Mouse (Mus musculus) CH12.LX (cell line): Measurements from ENCODE around the gene Atp8a2. TPM values are rescaled to one million over a fixed set of nuclear protein-coding genes. Genes with fewer than 3 reads are reported as not detected.

Experiments
- DNase-seq: peaks from one replicate; pipeline ENCODE4 v3.0.0-alpha.2; 2013; ENCODE audit errors: extremely low read depth
- H3K27ac ChIP-seq: 2 replicates; pipeline ENCODE4 v1.5.1; 2012; ENCODE audit warnings: low read depth, mild to moderate bottlenecking, control low read depth, moderate library complexity; ENCODE audit not compliant: insufficient read depth
- H3K27me3 ChIP-seq: replicated peaks from 2 replicates; pipeline ENCODE3; 2012; ENCODE audit warnings: inconsistent platforms
- H3K36me3 ChIP-seq, 2 experiments: replicated peaks in 1 of 2; 2 replicates each; pipeline versions ENCODE3 to v1.6.1; 2012; ENCODE audit warnings: inconsistent platforms in 1 of 2, low read length in 1 of 2, mild to moderate bottlenecking in 1 of 2, mixed read lengths in 1 of 2, moderate library complexity in 1 of 2; ENCODE audit not compliant: control insufficient read depth in 1 of 2, insufficient read depth in 1 of 2
- H3K4me1 ChIP-seq, 2 experiments: 2 replicates each; pipeline ENCODE4 v1.6.1; 2012; ENCODE audit warnings: inconsistent platforms in 1 of 2, moderate library complexity in 1 of 2; ENCODE audit not compliant: insufficient read depth in 2 of 2, control insufficient read depth in 1 of 2
- H3K4me2 ChIP-seq: 2 replicates; pipeline ENCODE4 v1.6.1; 2012; ENCODE audit warnings: low read depth, mild to moderate bottlenecking, control low read depth; ENCODE audit not compliant: poor library complexity, insufficient read depth, severe bottlenecking
- H3K4me3 ChIP-seq, 3 experiments: fragments of 150-350 bp in 1 of 3; sonication (generic) in 1 of 3; replicated peaks in 1 of 3; 2 replicates each; pipeline versions ENCODE3 to v1.5.1; 2011 to 2012; ENCODE audit warnings: low read depth in 2 of 3, low read length in 2 of 3, mild to moderate bottlenecking in 2 of 3, moderate library complexity in 2 of 3, control low read depth in 1 of 3, improper control_type of control experiment in 1 of 3, inconsistent platforms in 1 of 3, mixed read lengths in 1 of 3; ENCODE audit not compliant: poor library complexity in 1 of 3
- H3K79me2 ChIP-seq: replicated peaks from 2 replicates; pipeline ENCODE4 v1.6.1; 2012; ENCODE audit warnings: mild to moderate bottlenecking, moderate library complexity; ENCODE audit not compliant: control insufficient read depth, poor library complexity, insufficient read depth, severe bottlenecking; ENCODE audit errors: extremely low read depth
- H3K9ac ChIP-seq: 2 replicates; pipeline ENCODE4 v1.6.1; 2012; ENCODE audit warnings: low read depth, mild to moderate bottlenecking, control low read depth, moderate library complexity; ENCODE audit not compliant: insufficient read depth
- H3K9me3 ChIP-seq: replicated peaks from 2 replicates; pipeline ENCODE3; 2012; ENCODE audit warnings: low read length, inconsistent platforms, mixed read lengths
- CHD1 ChIP-seq: IDR thresholded peaks from 2 replicates; pipeline ENCODE4 v1.6.1; 2012; ENCODE audit warnings: low read depth, low read length, improper control_type of control experiment, inconsistent platforms
- ELF1 ChIP-seq: IDR thresholded peaks from 2 replicates; pipeline ENCODE4 v1.6.1; 2014; ENCODE audit warnings: low read depth, mild to moderate bottlenecking, inconsistent platforms, low read length, improper control_type of control experiment
- EP300 ChIP-seq: IDR thresholded peaks from 2 replicates; pipeline ENCODE4 v1.6.1; 2011; ENCODE audit warnings: low read length, improper control_type of control experiment
- HCFC1 ChIP-seq: IDR thresholded peaks from 2 replicates; pipeline ENCODE4 v1.6.1; 2012; ENCODE audit warnings: low read depth, mild to moderate bottlenecking, inconsistent platforms, low read length, improper control_type of control experiment
- IRF4 ChIP-seq: IDR thresholded peaks from 2 replicates; pipeline ENCODE4 v1.6.1; 2014; ENCODE audit warnings: low read depth, mild to moderate bottlenecking, inconsistent platforms, low read length, improper control_type of control experiment
- KAT2A ChIP-seq: IDR thresholded peaks from 2 replicates; pipeline ENCODE4 v1.6.1; 2012; ENCODE audit warnings: low read length, improper control_type of control experiment, inconsistent platforms; ENCODE audit not compliant: insufficient replicate concordance
- MAFK ChIP-seq: IDR thresholded peaks from 2 replicates; pipeline ENCODE4 v1.6.1; 2011; ENCODE audit warnings: low read length, improper control_type of control experiment; ENCODE audit not compliant: insufficient replicate concordance
- MAX ChIP-seq: IDR thresholded peaks from 2 replicates; pipeline ENCODE4 v1.6.1; 2011; ENCODE audit warnings: low read length, improper control_type of control experiment
- MAZ ChIP-seq: IDR thresholded peaks from 2 replicates; pipeline ENCODE4 v1.6.1; 2012; ENCODE audit warnings: low read depth, mild to moderate bottlenecking, inconsistent platforms, low read length, improper control_type of control experiment, moderate library complexity
- MXI1 ChIP-seq: IDR thresholded peaks from 2 replicates; pipeline ENCODE4 v1.6.1; 2011; ENCODE audit warnings: mild to moderate bottlenecking, low read depth, low read length, improper control_type of control experiment
- PAX5 ChIP-seq: IDR thresholded peaks from 2 replicates; pipeline ENCODE4 v1.6.1; 2012; ENCODE audit warnings: low read length, inconsistent platforms, mixed read lengths
- POLR2AphosphoS2 ChIP-seq: IDR thresholded peaks from 2 replicates; pipeline ENCODE4 v1.6.1; 2011; ENCODE audit warnings: low read depth, low read length, improper control_type of control experiment
- RCOR1 ChIP-seq: conservative IDR thresholded peaks from 2 replicates; pipeline ENCODE4 v1.6.1; 2012; ENCODE audit warnings: low read depth, mild to moderate bottlenecking, inconsistent platforms, low read length, improper control_type of control experiment
- SMC3 ChIP-seq: IDR thresholded peaks from 2 replicates; pipeline ENCODE4 v1.6.1; 2011; ENCODE audit warnings: low read depth, low read length, improper control_type of control experiment
- TBP ChIP-seq: conservative IDR thresholded peaks from 2 replicates; pipeline ENCODE4 v1.6.1; 2011; ENCODE audit warnings: low read depth, low read length, improper control_type of control experiment
- USF1 ChIP-seq: IDR thresholded peaks from 2 replicates; pipeline ENCODE4 v1.6.1; 2014; ENCODE audit warnings: low read depth, mild to moderate bottlenecking, inconsistent platforms, low read length, improper control_type of control experiment
- ZC3H11A ChIP-seq: IDR thresholded peaks from 2 replicates; pipeline ENCODE4 v1.6.1; 2012; ENCODE audit warnings: low read depth, mild to moderate bottlenecking, inconsistent platforms, low read length, improper control_type of control experiment
- ZKSCAN1 ChIP-seq: IDR thresholded peaks from 2 replicates; pipeline ENCODE4 v1.6.1; 2012; ENCODE audit warnings: low read depth, inconsistent platforms, low read length, improper control_type of control experiment, borderline replicate concordance
- dilution Hi-C: fragments of 300-500 bp; cut with MboI; formaldehyde crosslinking; loops from 2 replicates; pipeline ENCODE4 v1.14.3; 2020; ENCODE audit warnings: low sequenced_read_pairs; ENCODE audit not compliant: extremely low pct_unique_long_range_greater_than_20kb, extremely low pct_ligation_motif_present
- in situ Hi-C: fragments of 300-500 bp; cut with MboI; formaldehyde crosslinking; loops from 3 replicates; pipeline ENCODE4 v1.14.3; 2019; ENCODE audit warnings: low sequenced_read_pairs, low pct_ligation_motif_present, low pct_unique_long_range_greater_than_20kb, mixed read lengths
- polyA plus RNA-seq: library from polyadenylated mRNA; unstranded; fragments of >175 nt; gene quantifications from 2 replicates; pipeline ENCODE4 v1.2.1, GENCODE M21; 2012; ENCODE audit warnings: low read depth; ENCODE audit not compliant: insufficient read length
- total RNA-seq, 2 experiments: library from RNA; depleted of rRNA; stranded (reverse); fragments of 300-350 nt in 1 of 2; fragments of >200 nt in 1 of 2; gene quantifications; 2 replicates each; pipeline ENCODE4 v1.2.3; 2012 to 2014

The Atp8a2 gene
- total and polyA plus RNA-seq, 3 experiments: 0.15 to 0.29 (median 0.21) TPM

DNA sequence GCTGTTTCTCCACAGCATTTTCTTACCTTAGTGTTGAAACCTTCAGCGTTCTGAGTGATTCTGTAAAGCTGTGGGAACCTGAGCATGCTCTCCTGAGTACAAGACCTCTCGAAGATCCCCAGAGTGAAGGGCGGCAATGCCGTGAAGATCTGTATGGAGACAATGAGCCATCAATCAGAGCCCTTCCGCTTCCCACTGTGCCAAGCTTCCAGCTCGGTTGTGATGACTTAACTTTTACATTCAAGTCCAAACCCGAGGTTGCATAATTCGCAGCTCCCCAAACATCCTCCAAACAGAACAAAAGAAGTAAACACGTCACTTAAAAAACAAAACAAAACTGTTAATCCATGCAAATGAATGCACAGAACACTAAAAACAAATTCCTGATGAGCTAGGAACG is 403.1 kb downstream of the Atp8a2 start:
- H3K4me2 ChIP-seq: no peak overlapping the region
- in situ Hi-C loops (no loop called here), dilution Hi-C loops (no loop called here)
- H3K9me3 ChIP-seq: no peaks in the 10 kb centered on the region
- H3K4me3 ChIP-seq: no peak overlapping the region
- no peaks in the 10 kb centered on the region for H3K36me3 ChIP-seq
- H3K27ac ChIP-seq: no peak overlapping the region
- H3K79me2 ChIP-seq: no peaks in the 10 kb centered on the region
- no peak overlapping the region for H3K9ac ChIP-seq
- H3K4me1 ChIP-seq: no peaks in the 10 kb centered on the region
- no peak for DNase-seq
- H3K27me3 ChIP-seq: no peaks in the 10 kb centered on the region
- no peak for TF ChIP-seq IRF4
- no peak for TF ChIP-seq USF1
- TF ChIP-seq PAX5: no peak
- TF ChIP-seq POLR2AphosphoS2: no peak
- no peak for TF ChIP-seq ELF1
- TF ChIP-seq HCFC1: no peak
- no peak for TF ChIP-seq MAZ
- TF ChIP-seq SMC3: no peak
- TF ChIP-seq MAFK: no peak
- TF ChIP-seq TBP: no peak
- TF ChIP-seq EP300: no peak
- TF ChIP-seq RCOR1: no peak
- TF ChIP-seq CHD1: no peak
- TF ChIP-seq KAT2A: no peak
- no peak for TF ChIP-seq ZC3H11A

DNA sequence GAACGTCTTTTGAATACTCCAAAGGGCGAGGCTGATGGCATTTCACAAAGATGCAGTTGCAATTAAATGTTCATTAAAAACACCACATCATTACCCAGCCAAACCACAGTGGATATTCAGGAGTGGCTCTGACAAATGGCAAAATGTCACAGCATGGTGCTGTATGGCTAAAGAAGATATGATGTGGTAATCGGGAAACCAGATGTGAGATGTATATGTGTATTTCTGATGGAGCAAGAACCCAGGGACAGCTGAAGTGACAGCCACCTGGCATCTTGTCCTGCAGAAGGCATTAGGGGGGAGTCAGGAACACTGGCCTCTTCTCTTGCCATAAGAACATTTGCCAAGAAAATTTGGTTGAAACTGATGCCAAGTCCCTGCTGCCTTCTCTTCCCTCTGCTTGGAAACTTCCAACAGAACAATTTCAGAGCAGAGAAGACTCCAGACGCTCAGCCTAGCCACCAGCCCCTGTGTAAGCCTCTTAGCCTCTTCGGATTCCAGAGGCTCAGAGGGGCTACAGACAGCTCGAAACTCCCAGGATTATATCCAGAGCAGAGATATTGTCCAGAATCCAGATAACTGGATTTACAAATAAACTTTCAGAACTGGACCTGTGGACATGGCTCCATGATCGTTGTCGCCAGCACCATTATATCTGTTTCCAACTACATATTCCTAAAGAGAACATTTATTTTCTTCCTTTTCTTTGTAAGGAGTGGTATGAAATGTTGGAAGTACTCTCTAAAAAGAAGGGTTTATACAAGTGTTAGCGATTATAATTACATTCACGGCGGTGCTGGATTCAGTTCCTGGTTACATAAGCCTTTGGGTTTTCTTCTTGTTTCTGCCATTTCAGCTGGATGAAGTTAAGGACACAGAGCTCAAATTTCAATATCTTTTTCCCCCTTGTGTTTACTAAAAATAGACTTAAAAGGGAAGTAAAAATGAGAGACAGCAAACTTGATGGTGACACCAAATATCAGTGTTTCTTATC is 413.3 kb downstream of the Atp8a2 start:
- no peaks in the 10 kb centered on the region for H3K4me1 ChIP-seq

More for the DNA sequence above, 413.3 kb downstream of the Atp8a2 start:
- TF ChIP-seq MAX (no peak), MAFK (no peak), ZKSCAN1 (no peak), EP300 (no peak), ELF1 (no peak), POLR2AphosphoS2 (no peak), MXI1 (no peak)
- no peaks in the 10 kb centered on the region for H3K27me3 ChIP-seq
- no peak overlapping the region for H3K4me3 ChIP-seq
- in situ Hi-C loops (no loop called here), dilution Hi-C loops (no loop called here)
- H3K9me3 ChIP-seq: peaks cover 3% of the 10 kb centered on the region
- no peaks in the 10 kb centered on the region for H3K36me3 ChIP-seq
- no peak for DNase-seq
- no peak overlapping the region for H3K27ac ChIP-seq
- H3K79me2 ChIP-seq: no peaks in the 10 kb centered on the region
- H3K4me2 ChIP-seq: no peak overlapping the region
- H3K9ac ChIP-seq: no peak overlapping the region
